Comparison of ENCODE assay signal across 9 mouse cellular contexts in the genomic region with DNA sequence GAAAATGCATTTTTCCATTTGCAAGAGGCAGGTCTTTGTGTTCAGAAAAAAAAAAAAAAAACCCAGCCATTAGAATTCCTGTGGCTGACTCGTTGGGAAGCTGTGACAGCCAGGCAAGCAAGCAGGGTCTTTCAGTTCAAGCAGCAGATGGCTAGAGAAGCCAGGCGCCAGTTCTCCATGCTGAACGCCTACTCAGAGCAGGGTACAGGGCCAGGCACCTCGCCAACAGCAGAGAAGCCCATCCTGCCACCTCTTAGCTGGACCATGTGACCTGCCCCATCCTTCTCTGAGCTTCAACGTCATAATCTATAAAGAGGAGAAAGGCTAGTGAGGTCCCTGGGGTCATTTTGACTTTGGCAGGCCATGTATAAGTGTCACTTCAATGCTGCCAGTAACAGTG.
DNase-seq lines count a peak whose midpoint lies in the region; ATAC-seq lines count a peak whose summit lies in the region.
"Had no signal": no experiment of that assay in that cellular context is flagged by ENCODE, and none has a peak within 500 bp of the region (broad histone marks: within the 10 kb centered on the region; RNA-seq: fewer than 3 reads in every experiment).

No protein-coding gene starts in this region.

- no peak for DNase-seq in heart, adult 9 months (ENCODE audit: low spot score in 2 of 2)
- DNase-seq in brain, adult 2 months (ENCODE audit: low read depth, low spot score), result peak; percentile 97
- DNase-seq in frontal cortex, postnatal 10 days (ENCODE audit: low spot score in 2 of 2), result peak; percentile 65 to 66
- peak; percentile 25 for DNase-seq in lung, postnatal 14 days
- DNase-seq in thymus, postnatal 14 days, result no peak
- DNase-seq in embryo, embryonic 10 days (ENCODE audit: low spot score), result no peak
- DNase-seq in liver, result no peak

- H3K27me3 ChIP-seq in heart, embryonic 16.5 days (ENCODE audit: control insufficient read depth, insufficient read depth, low read length), result no peaks in the 10 kb centered on the region

- no peak overlapping the region for H3K9ac ChIP-seq in heart, embryonic 16.5 days (ENCODE audit: low read length)

- ATAC-seq in heart, embryonic 16.5 days (replicated peaks; ENCODE audit: extremely low read depth, insufficient read depth, low FRiP score), result peak; percentile 74

- no peak overlapping the region for H3K4me2 ChIP-seq in heart, embryonic 16.5 days (ENCODE audit: low read depth, low read length)

- H3K27ac ChIP-seq in heart, embryonic 16.5 days (ENCODE audit: low read length), result peak overlapping the region; percentile 5
- H3K27ac ChIP-seq: macrophage had no signal

- H3K36me3 ChIP-seq in heart, embryonic 16.5 days (ENCODE audit: control insufficient read depth, insufficient read depth), result no peaks in the 10 kb centered on the region

- WGBS in heart, embryonic 16.5 days, result 17% methylated on average over 5 of the region's 5 CpGs

- no peak overlapping the region for H3K4me3 ChIP-seq in heart, embryonic 16.5 days (ENCODE audit: low read length)

- no peaks in the 10 kb centered on the region for H3K9me3 ChIP-seq in heart, embryonic 16.5 days (replicated peaks; ENCODE audit: control insufficient read depth, low read length)

- H3K4me1 ChIP-seq in heart, embryonic 16.5 days (ENCODE audit: control insufficient read depth, insufficient read depth, low read length), result peaks cover 36% of the 10 kb centered on the region

Comparison
In these comparisons a context has a peak if more than half of its experiments do, and no peak if none do; other contexts are left out.
1. DNase-seq: peak in brain, adult 2 months (single experiment), frontal cortex, postnatal 10 days (2 of 2) and lung, postnatal 14 days (single experiment); none in heart, adult 9 months (0 of 2), thymus, postnatal 14 days (single experiment), embryo, embryonic 10 days (single experiment) and liver (single experiment).